Mouse (Mus musculus): ENCODE data around the gene Rhoj.
A peak's percentile ranks its signal among the peaks of the same experiment; 100 is the strongest.

Gene Rhoj

GRCm38 (mm10) chr12:75350750-75351149, 42.6 kb downstream of the Rhoj start:
- no peak for DNase-seq

DNA sequence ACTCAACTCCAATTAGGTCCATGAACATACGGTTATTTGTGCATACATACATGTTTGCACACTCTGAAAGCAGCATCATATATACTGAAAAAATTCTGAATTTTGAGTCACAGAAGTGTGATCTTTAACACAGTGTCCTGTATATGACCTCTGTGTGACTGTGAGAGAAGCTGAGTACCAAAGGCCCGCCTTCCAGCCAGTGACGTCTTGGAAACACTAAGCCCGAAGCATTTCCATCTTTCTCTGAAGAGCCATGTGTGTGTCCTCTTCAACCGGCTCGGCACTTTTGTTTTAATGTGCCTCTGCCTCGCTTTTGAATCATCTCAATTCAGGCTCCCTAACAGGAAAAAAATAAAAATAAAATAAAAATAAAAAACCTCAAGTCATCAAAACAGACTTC, 43.7 kb downstream of the Rhoj start:
- DNase-seq: no peak

GRCm38 (mm10) chr12:75352410-75352809, 44.3 kb downstream of the Rhoj start:
- DNase-seq: peak; percentile 60 to 65

- peak in 1 of 2 experiments; percentile 29 for DNase-seq
Observed at GRCm38 (mm10) chr12:75354354-75354753, 46.2 kb downstream of the Rhoj start.

GRCm38 (mm10) chr12:75357781-75358180, 49.7 kb downstream of the Rhoj start:
- no peak for DNase-seq

DNA sequence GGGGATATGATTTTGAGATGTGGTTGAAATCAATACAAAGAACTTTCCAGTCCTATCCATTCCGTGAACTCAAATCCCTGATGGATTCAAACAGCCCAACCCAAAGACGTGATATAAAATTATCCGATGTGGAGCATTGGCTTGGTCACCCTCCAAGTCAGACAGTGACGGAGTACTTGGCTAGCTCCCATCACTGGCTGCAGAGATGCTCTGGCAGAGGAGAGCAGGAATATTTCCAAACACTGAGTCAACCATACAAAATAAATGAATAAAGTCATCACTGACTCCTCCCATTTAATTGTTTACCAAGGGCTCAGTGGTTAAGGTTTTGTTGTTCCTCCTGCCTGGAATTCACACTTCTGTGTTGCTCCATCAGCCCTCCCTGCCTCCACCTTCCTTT, 50.6 kb downstream of the Rhoj start:
- DNase-seq: peak; percentile 48 to 64

DNA sequence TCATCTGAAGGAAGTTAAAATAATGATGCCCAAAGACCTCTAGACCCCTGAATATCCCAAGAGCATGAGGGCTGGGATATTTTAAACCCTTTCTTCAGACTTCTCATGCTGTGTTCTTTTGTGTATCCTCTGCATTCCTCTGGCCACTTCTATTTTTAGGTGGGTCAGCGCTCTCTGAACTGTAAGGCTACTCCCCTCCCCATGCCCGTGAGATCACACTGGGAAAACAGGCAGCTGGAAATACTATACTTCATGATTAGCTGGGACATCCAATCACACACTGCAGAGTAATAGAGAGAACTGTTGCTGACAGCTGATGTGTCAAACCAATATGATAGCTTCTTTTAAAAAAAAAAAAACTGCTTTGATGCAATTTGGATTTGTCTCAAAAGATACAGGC, 51.4 kb downstream of the Rhoj start:
- DNase-seq: peak in 1 of 2 experiments; percentile 9

DNA sequence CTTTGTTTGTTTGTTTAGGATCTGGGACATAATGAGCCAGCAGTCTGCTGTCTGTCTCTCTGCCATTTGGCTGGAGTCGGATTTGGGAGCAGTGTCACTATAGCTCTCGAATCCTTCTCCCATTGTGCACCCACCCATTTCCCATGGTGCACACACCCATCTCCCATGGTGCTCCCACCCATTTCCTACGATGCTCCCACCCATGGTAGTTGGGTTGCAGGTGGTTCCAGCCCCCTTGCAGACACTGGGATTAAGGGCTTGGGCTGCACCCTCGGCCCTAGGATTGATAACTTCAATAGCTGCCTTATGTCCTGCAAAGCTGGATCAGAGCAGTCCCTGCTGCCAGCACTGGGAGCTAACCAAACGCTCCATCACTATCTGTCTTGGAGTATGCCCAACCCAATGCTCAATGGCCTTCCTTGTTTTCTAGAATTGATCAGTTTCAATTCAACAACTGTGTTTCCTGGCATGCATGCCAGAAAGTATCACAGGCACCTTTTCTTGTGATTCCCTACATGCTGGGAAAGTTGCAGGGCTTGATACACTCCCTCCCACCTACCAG, 51.9 kb downstream of the Rhoj start:
- peak in 1 of 2 experiments; percentile 24 for DNase-seq

- no peak for DNase-seq
Observed at GRCm38 (mm10) chr12:75362456-75362855, 54.3 kb downstream of the Rhoj start.

GRCm38 (mm10) chr12:75364416-75364815, 56.3 kb downstream of the Rhoj start:
- peak in 1 of 2 experiments; percentile 1 for DNase-seq

DNA sequence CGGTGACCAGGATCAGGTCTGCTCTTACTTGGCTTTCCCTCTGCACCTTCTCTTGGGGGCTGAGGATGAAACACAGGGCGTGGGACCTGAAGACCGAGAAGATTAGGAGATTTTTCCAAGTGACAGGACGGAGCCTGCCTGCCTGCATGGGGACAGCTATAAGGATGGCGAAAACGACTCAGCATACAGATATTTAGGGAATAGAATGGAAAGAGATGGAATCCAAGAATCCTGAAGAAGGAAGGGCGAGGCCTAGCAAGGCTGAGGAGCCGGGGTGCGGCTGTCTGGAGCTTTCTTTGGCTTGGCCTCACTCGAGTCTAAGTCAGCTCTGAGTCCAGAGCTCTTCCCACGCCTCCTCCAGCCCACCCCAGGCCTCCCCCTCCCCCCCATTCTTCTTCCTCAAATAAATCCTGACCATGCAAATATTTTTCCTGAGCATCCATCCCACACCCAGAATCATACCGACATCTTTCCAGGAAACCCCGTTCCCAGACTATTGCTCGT, 57.6 kb downstream of the Rhoj start:
- peak in 1 of 2 experiments; percentile 5 for DNase-seq

DNA sequence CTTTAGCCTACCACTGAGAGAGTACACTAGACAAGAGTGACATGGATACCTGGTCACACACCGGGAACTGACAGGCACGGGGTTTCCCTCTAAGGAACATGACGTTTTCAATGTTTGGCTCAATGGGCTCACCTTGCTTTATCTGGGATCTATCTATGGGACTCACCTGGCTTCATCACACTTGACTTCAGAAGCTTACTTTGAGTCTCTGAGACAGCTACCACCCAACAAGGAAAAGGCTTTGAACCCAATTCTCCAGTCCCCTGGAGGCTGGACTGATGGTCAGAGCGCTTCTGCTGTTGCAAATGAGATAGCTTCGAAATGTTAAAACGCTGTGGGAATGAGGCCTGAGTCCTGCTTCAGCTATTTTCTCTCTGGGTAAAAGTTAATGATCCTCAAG, 59.2 kb downstream of the Rhoj start:
- DNase-seq: no peak

GRCm38 (mm10) chr12:75368527-75368926, 60.4 kb downstream of the Rhoj start:
- peak in 1 of 2 experiments; percentile 2 for DNase-seq

GRCm38 (mm10) chr12:75369418-75369851, 61.3 kb downstream of the Rhoj start:
- peak; percentile 44 to 55 for DNase-seq

DNA sequence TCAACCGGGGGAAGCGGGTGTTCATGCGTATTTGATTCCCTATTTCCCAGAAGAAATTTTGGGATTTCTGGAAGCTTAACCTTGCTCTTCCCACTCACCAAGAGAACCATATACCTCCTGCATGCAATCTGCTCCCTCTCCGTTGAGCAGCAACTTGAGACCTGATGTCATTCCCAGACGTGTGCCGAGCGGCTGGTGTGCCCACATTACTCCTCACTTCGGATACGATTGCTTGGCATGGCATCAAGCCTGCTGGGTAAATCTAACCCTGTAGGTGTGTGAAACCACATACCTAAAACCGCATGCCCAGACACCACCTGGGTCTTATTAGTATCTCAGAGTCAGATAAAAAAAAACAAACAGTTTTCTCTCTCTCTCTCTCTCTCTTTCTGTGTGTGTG, 66.3 kb downstream of the Rhoj start:
- DNase-seq: peak in 1 of 2 experiments; percentile 0

GRCm38 (mm10) chr12:75375060-75375459, 66.9 kb downstream of the Rhoj start:
- DNase-seq: peak in 1 of 2 experiments; percentile 1

DNA sequence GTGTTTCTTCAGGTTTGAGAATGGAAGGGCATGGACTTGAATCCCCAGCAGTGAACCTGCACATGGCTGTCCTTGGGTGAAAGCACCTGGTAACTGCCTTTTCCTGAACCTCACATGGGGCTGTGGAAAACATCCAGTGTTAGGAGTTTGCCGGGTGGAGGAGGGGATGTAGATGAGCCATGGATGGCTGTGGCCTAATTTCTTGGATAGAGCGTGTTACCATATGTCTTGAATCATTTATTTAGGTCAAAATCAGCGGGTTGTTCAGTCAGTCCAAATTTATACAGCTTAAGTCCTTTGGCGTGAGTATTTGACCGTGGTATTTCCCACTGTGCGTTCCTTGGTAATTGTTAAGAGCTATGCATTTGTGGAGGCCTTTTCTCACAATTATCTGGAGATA, 68.0 kb downstream of the Rhoj start:
- DNase-seq: no peak

GRCm38 (mm10) chr12:75386731-75387130, 78.6 kb downstream of the Rhoj start:
- DNase-seq: no peak

- DNase-seq: no peak
Observed at GRCm38 (mm10) chr12:75387156-75387555, 79.0 kb downstream of the Rhoj start.

- DNase-seq: no peak
Observed at GRCm38 (mm10) chr12:75387846-75388245, 79.7 kb downstream of the Rhoj start.

- DNase-seq: no peak
Observed at GRCm38 (mm10) chr12:75388521-75388920, 80.4 kb downstream of the Rhoj start.

DNA sequence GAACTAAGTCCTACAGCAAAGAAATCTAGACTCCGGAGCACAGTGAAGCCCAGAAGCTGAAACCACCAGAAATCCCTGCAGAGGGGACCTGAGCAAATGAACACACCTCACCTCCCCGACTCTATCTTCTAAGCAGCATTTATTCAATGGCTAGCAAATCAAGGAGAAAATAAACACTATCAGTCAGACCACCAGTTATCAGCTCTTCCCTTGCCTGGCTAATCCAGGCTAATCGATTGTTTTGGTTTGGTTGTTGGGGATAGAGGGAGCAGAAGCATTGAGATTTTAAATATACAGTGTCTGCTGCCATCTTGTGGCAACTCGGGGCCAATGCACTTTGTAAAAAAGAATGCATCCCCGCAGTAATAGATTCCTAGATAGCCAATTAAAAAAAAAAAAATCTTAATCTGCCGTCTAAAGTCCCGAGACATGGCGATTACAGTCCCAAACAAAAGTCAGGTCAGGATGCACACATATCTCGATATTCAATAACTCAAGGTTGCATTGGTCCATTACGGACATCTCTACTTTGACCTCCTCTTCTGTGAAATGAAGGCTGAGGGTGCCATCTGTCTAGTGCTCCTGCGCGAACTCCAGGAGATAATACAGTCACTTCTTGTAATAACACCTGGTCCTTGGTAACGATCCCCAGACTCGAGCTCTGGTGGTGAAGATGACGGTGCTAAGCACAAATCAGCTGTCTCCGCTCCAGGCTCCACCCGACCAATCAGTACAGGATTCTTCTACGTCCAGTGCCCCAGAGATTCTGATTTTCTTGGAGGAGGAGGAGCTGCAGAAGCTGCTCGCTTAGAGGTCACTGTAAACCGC, 81.4 kb downstream of the Rhoj start:
- no peak for DNase-seq

DNA sequence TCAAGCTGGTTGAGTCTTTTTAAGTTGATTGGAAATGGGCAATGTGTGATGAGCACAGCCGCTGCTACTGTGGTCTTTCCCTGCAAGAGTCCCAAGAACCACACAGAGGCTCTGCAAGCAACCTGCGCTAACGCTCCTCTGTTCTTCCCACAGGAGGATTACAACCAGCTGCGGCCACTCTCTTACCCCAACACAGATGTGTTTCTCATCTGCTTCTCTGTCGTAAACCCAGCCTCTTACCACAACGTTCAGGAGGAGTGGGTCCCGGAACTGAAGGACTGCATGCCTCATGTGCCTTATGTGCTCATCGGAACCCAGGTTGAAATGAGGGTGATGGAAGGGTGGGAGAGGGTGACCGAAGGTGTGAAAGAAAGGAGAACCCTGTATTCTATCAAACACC, 83.4 kb downstream of the Rhoj start:
- no peak for DNase-seq

Measured in lung, adult 18-20 months (tissue).